In the genomic region with DNA sequence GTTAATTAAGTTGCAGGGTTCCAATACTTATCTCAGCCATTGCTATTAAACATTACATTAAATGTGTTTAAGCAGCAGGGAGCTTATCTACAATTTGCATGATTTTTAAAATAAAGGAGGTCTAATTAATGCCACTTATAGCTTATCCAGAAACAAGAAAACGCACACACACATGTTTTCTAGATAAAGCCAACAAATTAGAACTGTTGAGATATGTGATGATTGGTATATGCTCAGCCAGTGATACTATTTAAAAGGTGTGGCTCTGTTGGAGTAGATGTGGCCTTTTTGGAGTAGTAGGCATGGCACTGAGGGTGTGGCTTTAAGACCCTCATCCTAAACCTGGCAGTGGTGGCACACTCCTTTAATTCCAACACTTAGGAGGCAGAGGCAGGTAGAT, we compare ENCODE assay signal across 25 mouse cellular contexts.
"Had no signal": no experiment of that assay in that cellular context is flagged by ENCODE, and none has a peak within 500 bp of the region (broad histone marks: within the 10 kb centered on the region; RNA-seq: fewer than 3 reads in every experiment).

No protein-coding gene starts in this region.

- H3K9me3 ChIP-seq: heart, embryonic 12.5 days; hindbrain, embryonic 10.5 days; hindbrain, embryonic 12.5 days; kidney, embryonic 15.5 days; limb, embryonic 13.5 days; limb, embryonic 15.5 days had no signal

- H3K4me3 ChIP-seq: heart, adult 2 months; heart, embryonic 12.5 days; hindbrain, embryonic 10.5 days; hindbrain, embryonic 12.5 days; kidney, embryonic 15.5 days; limb, embryonic 13.5 days; limb, embryonic 15.5 days had no signal

- ATAC-seq: hindbrain, postnatal 0 days; intestine, embryonic 16.5 days had no signal

- H3K27me3 ChIP-seq: heart, embryonic 12.5 days; hindbrain, embryonic 12.5 days; kidney, embryonic 15.5 days; limb, embryonic 13.5 days; limb, embryonic 15.5 days had no signal

- DNase-seq: gastrocnemius, postnatal 14 days; gastrocnemius, postnatal 36 days; heart, adult 11 months; heart, adult 2 months; heart, postnatal 10 days; heart, postnatal 4 days; kidney, adult 11 months; kidney, adult 2 months; kidney, adult 9 months; kidney, postnatal 14 days; kidney, postnatal 36 days; layer of hippocampus, adult 9-11 months; layer of hippocampus, postnatal 36 days; left cerebral cortex, postnatal 4 days had no signal

- H3K27ac ChIP-seq: heart, adult 2 months; hindbrain, embryonic 10.5 days; hindbrain, embryonic 12.5 days; hindbrain, embryonic 14.5 days; hindbrain, postnatal 0 days; kidney, embryonic 15.5 days; kidney, postnatal 0 days; limb, embryonic 13.5 days; limb, embryonic 15.5 days had no signal

- H3K4me1 ChIP-seq: heart, embryonic 12.5 days; hindbrain, embryonic 10.5 days; hindbrain, embryonic 12.5 days; kidney, embryonic 15.5 days; limb, embryonic 13.5 days; limb, embryonic 15.5 days had no signal

- H3K4me2 ChIP-seq: heart, embryonic 12.5 days; hindbrain, embryonic 12.5 days; hindbrain, embryonic 14.5 days; kidney, embryonic 15.5 days; limb, embryonic 13.5 days; limb, embryonic 15.5 days; liver, embryonic 11.5 days had no signal

- H3K9ac ChIP-seq: heart, embryonic 12.5 days; hindbrain, embryonic 12.5 days; hindbrain, embryonic 14.5 days; kidney, embryonic 15.5 days; limb, embryonic 13.5 days; limb, embryonic 15.5 days had no signal

- H3K36me3 ChIP-seq: heart, embryonic 12.5 days; hindbrain, embryonic 10.5 days; hindbrain, embryonic 12.5 days; kidney, embryonic 15.5 days; limb, embryonic 13.5 days; limb, embryonic 15.5 days had no signal
